Mouse (Mus musculus) stomach, postnatal 0 days (tissue): ENCODE results near the gene Dlg2.

Source experiments
- CTCF ChIP-seq: IDR thresholded peaks from 2 replicates; pipeline ENCODE4 v1.5.1; 2016; ENCODE audit warnings: antibody characterized with exemption, low read depth, mild to moderate bottlenecking, moderate library complexity
- EP300 ChIP-seq: optimal IDR thresholded peaks from 2 replicates; pipeline ENCODE3; 2016; ENCODE audit warnings: antibody characterized with exemption

DNA sequence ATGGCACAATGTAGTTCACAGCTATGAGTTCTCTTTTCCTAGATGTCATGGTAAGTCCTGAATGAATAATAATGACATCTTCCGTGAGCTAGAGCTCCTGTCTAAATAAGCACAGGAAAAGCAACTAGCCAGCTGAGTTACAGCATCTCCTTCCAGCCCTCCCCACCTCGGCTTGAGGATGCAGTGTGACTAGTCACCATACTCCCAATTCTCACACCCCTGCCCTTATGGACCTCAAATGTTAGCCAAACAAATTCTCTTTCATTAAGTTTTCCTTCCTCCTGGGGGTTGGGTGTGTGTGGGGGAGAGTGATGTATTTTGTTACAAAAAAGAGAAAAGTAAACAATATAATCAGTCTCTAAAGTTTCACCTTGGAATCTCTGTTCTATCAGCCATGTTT, 111.3 kb downstream of the Dlg2 start:
- TF ChIP-seq CTCF: no peak
- TF ChIP-seq EP300: no peak
